Mouse (Mus musculus): ENCODE measurements at regions not wholly inside any gene's neighbourhood (a gene's known extent, or its start where the extent isn't known, plus 50 kb on each side); places are given as distances from the start of the nearest gene placed in this dataset.
A peak's percentile ranks its signal among the peaks of the same experiment; 100 is the strongest.

GRCm38 (mm10) chr2:45244491-45244890, 127.3 kb upstream of the Zeb2 start:
- TF ChIP-seq CTCF (IDR thresholded peaks at IDR 0.05; ENCODE audit: insufficient read depth, low read length), result no peak
- TF ChIP-seq POLR2A (IDR thresholded peaks at IDR 0.05; ENCODE audit: borderline replicate concordance, extremely low read depth, low read depth, low read length), result peak; percentile 19; the same call in 1 of the 2 replicates

Measured in lung, adult 2 months (tissue).